Mouse (Mus musculus): ENCODE data around the gene Mgl2. TPM values are rescaled to one million over a fixed set of nuclear protein-coding genes. Genes with fewer than 3 reads are reported as not detected.
A peak's percentile ranks its signal among the peaks of the same experiment; 100 is the strongest.

Gene Mgl2
- total and polyA plus RNA-seq, 2 experiments from 2014 or later: 1.1 to 1.9 TPM

- peak; percentile 48; the same call in 1 of the 2 replicates for ATAC-seq
- H3K27me3 ChIP-seq (ENCODE audit: insufficient read depth, low read length): no peaks in the 10 kb centered on the region
- peak; percentile 66 for DNase-seq
- no peaks in the 10 kb centered on the region for H3K36me3 ChIP-seq (ENCODE audit: insufficient read depth)
- H3K4me3 ChIP-seq (ENCODE audit: low read depth, low read length): no peak overlapping the region
- no peak overlapping the region for H3K27ac ChIP-seq (ENCODE audit: low read depth, low read length)
- TF ChIP-seq CTCF (IDR thresholded peaks at IDR 0.05; ENCODE audit: low read depth): peak; percentile 66
- WGBS: 28% methylated on average over 14 of the region's 14 CpGs
- H3K9me3 ChIP-seq (ENCODE audit: low read length): no peaks in the 10 kb centered on the region
- no peak overlapping the region for H3K9ac ChIP-seq
- no peak overlapping the region for H3K4me2 ChIP-seq (ENCODE audit: low read depth)
- H3K4me1 ChIP-seq (ENCODE audit: insufficient read depth): no peaks in the 10 kb centered on the region
Observed at GRCm38 (mm10) chr11:70179401-70179800, 49.3 kb downstream of the Mgl2 start.

- Histone ChIP-seq H3K9ac (no peak overlapping the region), H3K9me3 (ENCODE audit: low read length) (no peaks in the 10 kb centered on the region), H3K27ac (ENCODE audit: low read depth, low read length) (no peak overlapping the region), H3K27me3 (ENCODE audit: insufficient read depth, low read length) (no peaks in the 10 kb centered on the region), H3K4me2 (ENCODE audit: low read depth) (no peak overlapping the region), H3K4me1 (ENCODE audit: insufficient read depth) (no peaks in the 10 kb centered on the region), H3K36me3 (ENCODE audit: insufficient read depth) (no peaks in the 10 kb centered on the region), H3K4me3 (ENCODE audit: low read depth, low read length) (no peak overlapping the region)
- TF ChIP-seq CTCF (IDR thresholded peaks at IDR 0.05; ENCODE audit: low read depth): no peak
- 89% methylated on average over 4 of the region's 4 CpGs for WGBS
- DNase-seq (no peak), ATAC-seq (no peak)
Observed at GRCm38 (mm10) chr11:70180496-70180895, 50.4 kb downstream of the Mgl2 start.

GRCm38 (mm10) chr11:70185120-70185519 is 55.0 kb downstream of the Mgl2 start:
- no peak for DNase-seq
- no peak overlapping the region for H3K9ac ChIP-seq
- H3K9me3 ChIP-seq (ENCODE audit: low read length): no peaks in the 10 kb centered on the region
- no peak for ATAC-seq
- no peak for TF ChIP-seq CTCF (IDR thresholded peaks at IDR 0.05; ENCODE audit: low read depth)
- H3K36me3 ChIP-seq (ENCODE audit: insufficient read depth): no peaks in the 10 kb centered on the region
- H3K4me1 ChIP-seq (ENCODE audit: insufficient read depth): no peaks in the 10 kb centered on the region
- H3K27ac ChIP-seq (ENCODE audit: low read depth, low read length): no peak overlapping the region
- no peaks in the 10 kb centered on the region for H3K27me3 ChIP-seq (ENCODE audit: insufficient read depth, low read length)
- WGBS: 82% methylated on average over 7 of the region's 7 CpGs
- no peak overlapping the region for H3K4me3 ChIP-seq (ENCODE audit: low read depth, low read length)
- no peak overlapping the region for H3K4me2 ChIP-seq (ENCODE audit: low read depth)

Other genes starting within 250 kb of the Mgl2 start
- 1.0 and 1.3 TPM in 2 replicates for gene Kctd11, start 248.9 kb upstream of the Mgl2 start, total RNA-seq (2014; rRNA removed)
- 0.58 and 0.88 TPM in 2 replicates for gene Kctd11, start 248.9 kb upstream of the Mgl2 start, polyA plus RNA-seq (2015; fragmentation: Nextera tagmentation; extraction: Ambion mirVana)
- gene Acap1, start 234.8 kb upstream of the Mgl2 start, total RNA-seq (2014; rRNA removed): 0.90 TPM in 1 of 2 replicates, not detected in the other
- 0.26 and 0.48 TPM in 2 replicates for gene Acap1, start 234.8 kb upstream of the Mgl2 start, polyA plus RNA-seq (2015; fragmentation: Nextera tagmentation; extraction: Ambion mirVana)
- gene 2810408A11Rik, start 229.3 kb upstream of the Mgl2 start, total RNA-seq (2014; rRNA removed): 9.2 and 10.5 TPM in 2 replicates
- 10.6 and 11.4 TPM in 2 replicates for gene 2810408A11Rik, start 229.3 kb upstream of the Mgl2 start, polyA plus RNA-seq (2015; fragmentation: Nextera tagmentation; extraction: Ambion mirVana)
- gene Neurl4, start 229.3 kb upstream of the Mgl2 start, total RNA-seq (2014; rRNA removed): 97.4 and 155 TPM in 2 replicates
- 15.6 and 18.2 TPM in 2 replicates for gene Neurl4, start 229.3 kb upstream of the Mgl2 start, polyA plus RNA-seq (2015; fragmentation: Nextera tagmentation; extraction: Ambion mirVana)
- gene Gps2, start 216.4 kb upstream of the Mgl2 start, total RNA-seq (2014; rRNA removed): 44.4 and 48.0 TPM in 2 replicates
- gene Gps2, start 216.4 kb upstream of the Mgl2 start, polyA plus RNA-seq (2015; fragmentation: Nextera tagmentation; extraction: Ambion mirVana): 64.9 and 67.1 TPM in 2 replicates
- 489 and 520 TPM in 2 replicates for gene Eif5a, start 208.4 kb upstream of the Mgl2 start, total RNA-seq (2014; rRNA removed)
- gene Eif5a, start 208.4 kb upstream of the Mgl2 start, polyA plus RNA-seq (2015; fragmentation: Nextera tagmentation; extraction: Ambion mirVana): 1,306 and 1,372 TPM in 2 replicates
- 7.8 and 22.8 TPM in 2 replicates for gene Ybx2, start 194.5 kb upstream of the Mgl2 start, total RNA-seq (2014; rRNA removed)
- 1.5 and 2.5 TPM in 2 replicates for gene Ybx2, start 194.5 kb upstream of the Mgl2 start, polyA plus RNA-seq (2015; fragmentation: Nextera tagmentation; extraction: Ambion mirVana)
- gene Slc2a4, start 182.1 kb upstream of the Mgl2 start, total RNA-seq (2014; rRNA removed): 4.1 and 7.8 TPM in 2 replicates
- gene Slc2a4, start 182.1 kb upstream of the Mgl2 start, polyA plus RNA-seq (2015; fragmentation: Nextera tagmentation; extraction: Ambion mirVana): 3.5 and 3.9 TPM in 2 replicates
- not detected in 2 replicates for gene Cldn7, start 165.6 kb upstream of the Mgl2 start, total RNA-seq (2014; rRNA removed)
- 0.34 and 0.42 TPM in 2 replicates for gene Cldn7, start 165.6 kb upstream of the Mgl2 start, polyA plus RNA-seq (2015; fragmentation: Nextera tagmentation; extraction: Ambion mirVana)
- gene Ctdnep1, start 149.2 kb upstream of the Mgl2 start, total RNA-seq (2014; rRNA removed): 29.7 and 41.4 TPM in 2 replicates
- 21.2 and 23.2 TPM in 2 replicates for gene Ctdnep1, start 149.2 kb upstream of the Mgl2 start, polyA plus RNA-seq (2015; fragmentation: Nextera tagmentation; extraction: Ambion mirVana)
- gene Elp5, start 147.8 kb upstream of the Mgl2 start, total RNA-seq (2014; rRNA removed): 115 and 124 TPM in 2 replicates
- 187 and 198 TPM in 2 replicates for gene Elp5, start 147.8 kb upstream of the Mgl2 start, polyA plus RNA-seq (2015; fragmentation: Nextera tagmentation; extraction: Ambion mirVana)
- 246 and 261 TPM in 2 replicates for gene Gabarap, start 139.2 kb upstream of the Mgl2 start, total RNA-seq (2014; rRNA removed)
- 574 and 668 TPM in 2 replicates for gene Gabarap, start 139.2 kb upstream of the Mgl2 start, polyA plus RNA-seq (2015; fragmentation: Nextera tagmentation; extraction: Ambion mirVana)
- 47.6 and 52.7 TPM in 2 replicates for gene Phf23, start 134.6 kb upstream of the Mgl2 start, total RNA-seq (2014; rRNA removed)
- gene Phf23, start 134.6 kb upstream of the Mgl2 start, polyA plus RNA-seq (2015; fragmentation: Nextera tagmentation; extraction: Ambion mirVana): 48.0 and 49.7 TPM in 2 replicates
- 31.9 and 43.9 TPM in 2 replicates for gene Dvl2, start 129.7 kb upstream of the Mgl2 start, total RNA-seq (2014; rRNA removed)
- 12.7 and 15.7 TPM in 2 replicates for gene Dvl2, start 129.7 kb upstream of the Mgl2 start, polyA plus RNA-seq (2015; fragmentation: Nextera tagmentation; extraction: Ambion mirVana)
- gene Acadvl, start 114.9 kb upstream of the Mgl2 start, total RNA-seq (2014; rRNA removed): 45.1 and 47.7 TPM in 2 replicates
- gene Acadvl, start 114.9 kb upstream of the Mgl2 start, polyA plus RNA-seq (2015; fragmentation: Nextera tagmentation; extraction: Ambion mirVana): 47.9 and 51.5 TPM in 2 replicates
- 214 and 230 TPM in 2 replicates for gene Dlg4, start 113.4 kb upstream of the Mgl2 start, total RNA-seq (2014; rRNA removed)
- gene Dlg4, start 113.4 kb upstream of the Mgl2 start, polyA plus RNA-seq (2015; fragmentation: Nextera tagmentation; extraction: Ambion mirVana): 12.1 and 14.3 TPM in 2 replicates
- gene Asgr1, start 76.2 kb upstream of the Mgl2 start, total RNA-seq (2014; rRNA removed): 3.0 and 5.4 TPM in 2 replicates
- gene Asgr1, start 76.2 kb upstream of the Mgl2 start, polyA plus RNA-seq (2015; fragmentation: Nextera tagmentation; extraction: Ambion mirVana): 4.3 and 4.5 TPM in 2 replicates
- not detected in 2 replicates for gene Asgr2, start 37.7 kb upstream of the Mgl2 start, total RNA-seq (2014; rRNA removed)
- gene Asgr2, start 37.7 kb upstream of the Mgl2 start, polyA plus RNA-seq (2015; fragmentation: Nextera tagmentation; extraction: Ambion mirVana): not detected in 2 replicates
- 0.67 and 1.3 TPM in 2 replicates for gene Clec10a, start 25.9 kb downstream of the Mgl2 start, total RNA-seq (2014; rRNA removed)
- 1.6 TPM in 2 replicates for gene Clec10a, start 25.9 kb downstream of the Mgl2 start, polyA plus RNA-seq (2015; fragmentation: Nextera tagmentation; extraction: Ambion mirVana)
- gene Slc16a11, start 82.4 kb downstream of the Mgl2 start, total RNA-seq (2014; rRNA removed): 11.8 and 19.7 TPM in 2 replicates
- 9.6 and 13.1 TPM in 2 replicates for gene Slc16a11, start 82.4 kb downstream of the Mgl2 start, polyA plus RNA-seq (2015; fragmentation: Nextera tagmentation; extraction: Ambion mirVana)
- gene Slc16a13, start 90.7 kb downstream of the Mgl2 start, total RNA-seq (2014; rRNA removed): 9.8 and 10.9 TPM in 2 replicates
- 8.2 and 9.6 TPM in 2 replicates for gene Slc16a13, start 90.7 kb downstream of the Mgl2 start, polyA plus RNA-seq (2015; fragmentation: Nextera tagmentation; extraction: Ambion mirVana)
- 4.2 TPM in 2 replicates for gene Bcl6b, start 99.5 kb downstream of the Mgl2 start, total RNA-seq (2014; rRNA removed)
- gene Bcl6b, start 99.5 kb downstream of the Mgl2 start, polyA plus RNA-seq (2015; fragmentation: Nextera tagmentation; extraction: Ambion mirVana): 3.8 and 5.3 TPM in 2 replicates
- gene 0610010K14Rik, start 107.6 kb downstream of the Mgl2 start, total RNA-seq (2014; rRNA removed): 48.7 and 54.1 TPM in 2 replicates
- gene 0610010K14Rik, start 107.6 kb downstream of the Mgl2 start, polyA plus RNA-seq (2015; fragmentation: Nextera tagmentation; extraction: Ambion mirVana): 161 and 207 TPM in 2 replicates
- gene Gm21988, start 109.5 kb downstream of the Mgl2 start, total RNA-seq (2014; rRNA removed): 4.9 and 7.4 TPM in 2 replicates
- 16.6 and 19.4 TPM in 2 replicates for gene Gm21988, start 109.5 kb downstream of the Mgl2 start, polyA plus RNA-seq (2015; fragmentation: Nextera tagmentation; extraction: Ambion mirVana)
- gene Rnasek, start 109.5 kb downstream of the Mgl2 start, total RNA-seq (2014; rRNA removed): 24.6 and 48.0 TPM in 2 replicates
- gene Rnasek, start 109.5 kb downstream of the Mgl2 start, polyA plus RNA-seq (2015; fragmentation: Nextera tagmentation; extraction: Ambion mirVana): 520 and 544 TPM in 2 replicates
- 0.10 and 0.31 TPM in 2 replicates for gene Alox12, start 125.0 kb downstream of the Mgl2 start, total RNA-seq (2014; rRNA removed)
- gene Alox12, start 125.0 kb downstream of the Mgl2 start, polyA plus RNA-seq (2015; fragmentation: Nextera tagmentation; extraction: Ambion mirVana): 0.46 and 0.59 TPM in 2 replicates
- 0.10 TPM in 1 of 2 replicates, not detected in the other for gene Alox12e, start 192.3 kb downstream of the Mgl2 start, total RNA-seq (2014; rRNA removed)
- gene Alox12e, start 192.3 kb downstream of the Mgl2 start, polyA plus RNA-seq (2015; fragmentation: Nextera tagmentation; extraction: Ambion mirVana): 0.08 TPM in 2 replicates
- gene Alox15, start 221.7 kb downstream of the Mgl2 start, total RNA-seq (2014; rRNA removed): not detected in 2 replicates
- 0.09 TPM in 1 of 2 replicates, not detected in the other for gene Alox15, start 221.7 kb downstream of the Mgl2 start, polyA plus RNA-seq (2015; fragmentation: Nextera tagmentation; extraction: Ambion mirVana)